Mouse (Mus musculus) thymus, adult 2 months (tissue): Measurements from ENCODE around the gene Gm5129.

ENCODE experiments used
- CTCF ChIP-seq: fragments of 200-500 bp; IDR thresholded peaks from 2 replicates; pipeline ENCODE4 v1.5.1; 2012; ENCODE audit warnings: mild to moderate bottlenecking, control low read depth, low read length, moderate library complexity, borderline replicate concordance; ENCODE audit not compliant: control insufficient read depth, poor library complexity, insufficient read depth; ENCODE audit errors: extremely low read depth
- POLR2A ChIP-seq: fragments of 200-500 bp; IDR thresholded peaks from 2 replicates; pipeline ENCODE4 v1.6.1; 2012; ENCODE audit warnings: mild to moderate bottlenecking, low read length, control low read depth, moderate library complexity; ENCODE audit not compliant: control insufficient read depth, poor library complexity, insufficient read depth; ENCODE audit errors: extremely low read depth

DNA sequence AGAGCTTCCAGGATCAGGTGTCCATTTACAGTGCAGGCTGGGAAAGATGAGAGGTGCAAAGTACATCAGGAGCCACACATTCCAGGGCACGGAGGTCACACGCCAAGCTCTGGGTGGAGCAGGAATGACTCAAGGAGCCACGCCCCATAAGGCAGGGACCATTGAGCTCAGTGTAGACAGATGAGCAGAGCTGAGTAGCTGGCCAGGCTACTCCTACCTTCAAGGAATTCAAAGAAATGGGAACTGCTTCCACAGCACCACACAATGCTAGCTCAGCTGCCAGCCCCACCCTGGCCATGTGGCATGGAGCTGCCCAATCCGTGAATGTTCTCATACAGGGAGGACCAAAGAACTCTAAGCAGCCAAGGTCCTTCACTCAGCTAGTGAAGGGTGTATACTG is 37.2 kb downstream of the Gm5129 start:
- TF ChIP-seq CTCF = no peak
- no peak for TF ChIP-seq POLR2A
